ENCODE assay signal across 23 mouse cellular contexts in genomic region chr19:56955568-56956513, GRCm38 (mm10). TPM values are rescaled to one million over a fixed set of nuclear protein-coding genes. Genes with fewer than 3 reads are reported as not detected.
DNase-seq lines count a peak whose midpoint lies in the region; ATAC-seq lines count a peak whose summit lies in the region.
"Had no signal": no experiment of that assay in that cellular context is flagged by ENCODE, and none has a peak within 500 bp of the region (broad histone marks: within the 10 kb centered on the region; RNA-seq: fewer than 3 reads in every experiment).

No protein-coding gene starts in this region.

- H3K27ac ChIP-seq in embryonic facial prominence, embryonic 15.5 days (replicated peaks) = no peak overlapping the region
- H3K27ac ChIP-seq in neural tube, embryonic 15.5 days (replicated peaks) = peak overlapping the region; percentile 43
- H3K27ac ChIP-seq: embryonic facial prominence, embryonic 12.5 days; forebrain, embryonic 15.5 days; gastrocnemius, adult 2 months; heart, embryonic 10.5 days; hindbrain, embryonic 10.5 days; left cerebral cortex, adult 2 months; limb, embryonic 13.5 days; liver, embryonic 13.5 days; macrophage; midbrain, embryonic 12.5 days had no signal

- ATAC-seq in embryonic facial prominence, embryonic 15.5 days (ENCODE audit: insufficient number of reproducible peaks, low FRiP score, low TSS enrichment, low read depth) = peak; percentile 61; the same call in 1 of the 2 replicates
- ATAC-seq in neural tube, embryonic 15.5 days (ENCODE audit: low FRiP score) = no peak; the same call in 1 of the 2 replicates
- ATAC-seq in activated CD4-positive, CD25-positive, alpha-beta regulatory T cell, adult 4 months = no peak
- ATAC-seq: forebrain, embryonic 15.5 days had no signal

- no peaks in the 10 kb centered on the region for H3K36me3 ChIP-seq in embryonic facial prominence, embryonic 15.5 days
- no peaks in the 10 kb centered on the region for H3K36me3 ChIP-seq in neural tube, embryonic 15.5 days
- H3K36me3 ChIP-seq: embryonic facial prominence, embryonic 12.5 days; forebrain, embryonic 15.5 days; heart, embryonic 10.5 days; hindbrain, embryonic 10.5 days; limb, embryonic 13.5 days; liver, embryonic 13.5 days; lung, embryonic 15.5 days; midbrain, embryonic 12.5 days had no signal

- H3K4me1 ChIP-seq in embryonic facial prominence, embryonic 15.5 days = no peaks in the 10 kb centered on the region
- H3K4me1 ChIP-seq in neural tube, embryonic 15.5 days = peaks cover 20% of the 10 kb centered on the region
- H3K4me1 ChIP-seq: embryonic facial prominence, embryonic 12.5 days; liver, embryonic 13.5 days had no signal

- 62% methylated on average over 20 of the region's 20 CpGs for WGBS in embryonic facial prominence, embryonic 15.5 days
- 75% methylated on average over 20 of the region's 20 CpGs for WGBS in neural tube, embryonic 15.5 days

- H3K27me3 ChIP-seq in embryonic facial prominence, embryonic 15.5 days = no peaks in the 10 kb centered on the region
- no peaks in the 10 kb centered on the region for H3K27me3 ChIP-seq in neural tube, embryonic 15.5 days (replicated peaks)
- H3K27me3 ChIP-seq: embryonic facial prominence, embryonic 12.5 days; forebrain, embryonic 15.5 days; limb, embryonic 13.5 days; liver, embryonic 13.5 days; lung, embryonic 15.5 days; midbrain, embryonic 12.5 days had no signal

- intact Hi-C loops in left cerebral cortex, postnatal 10 days (cut with DNase I) = no loop called here
- intact Hi-C loops in left cerebral cortex, postnatal 4 days (cut with DNase I) = no loop called here

- H3K9me3 ChIP-seq in embryonic facial prominence, embryonic 15.5 days (replicated peaks) = no peaks in the 10 kb centered on the region
- H3K9me3 ChIP-seq in neural tube, embryonic 15.5 days (replicated peaks) = no peaks in the 10 kb centered on the region
- H3K9me3 ChIP-seq: embryonic facial prominence, embryonic 12.5 days; forebrain, embryonic 15.5 days; heart, embryonic 10.5 days; hindbrain, embryonic 10.5 days; limb, embryonic 13.5 days; liver, embryonic 13.5 days; lung, embryonic 15.5 days; midbrain, embryonic 12.5 days had no signal

- peak; percentile 24 to 33 for DNase-seq in frontal cortex, postnatal 10 days (ENCODE audit: low spot score in 2 of 2)
- DNase-seq in frontal cortex, adult 2 months (ENCODE audit: extremely low spot score in 1 of 2, low spot score in 1 of 2) = no peak
- peak; percentile 31 to 60 for DNase-seq in left cerebral cortex, postnatal 10 days (ENCODE audit: extremely low spot score in 1 of 2, low spot score in 2 of 2)
- no peak for DNase-seq in left cerebral cortex, postnatal 4 days
- DNase-seq: cerebellum, adult 9-10 months; gastrocnemius, adult 2 months; kidney, adult 18-20 months; kidney, postnatal 10 days; liver, embryonic 13.5 days; right cerebral cortex, postnatal 25 days; thymus, postnatal 14 days had no signal

- H3K4me3 ChIP-seq in embryonic facial prominence, embryonic 15.5 days (replicated peaks) = no peak overlapping the region
- H3K4me3 ChIP-seq in neural tube, embryonic 15.5 days (replicated peaks) = no peak overlapping the region
- H3K4me3 ChIP-seq: embryonic facial prominence, embryonic 12.5 days; forebrain, embryonic 15.5 days; gastrocnemius, adult 2 months; heart, embryonic 10.5 days; hindbrain, embryonic 10.5 days; left cerebral cortex, adult 2 months; limb, embryonic 13.5 days; liver, embryonic 13.5 days; lung, embryonic 15.5 days; midbrain, embryonic 12.5 days had no signal

- H3K4me2 ChIP-seq in embryonic facial prominence, embryonic 15.5 days (replicated peaks) = no peak overlapping the region
- no peak overlapping the region for H3K4me2 ChIP-seq in neural tube, embryonic 15.5 days
- H3K4me2 ChIP-seq: embryonic facial prominence, embryonic 12.5 days; forebrain, embryonic 15.5 days; limb, embryonic 13.5 days; liver, embryonic 13.5 days; lung, embryonic 15.5 days; midbrain, embryonic 12.5 days had no signal

- H3K9ac ChIP-seq in embryonic facial prominence, embryonic 15.5 days = no peak overlapping the region
- no peak overlapping the region for H3K9ac ChIP-seq in neural tube, embryonic 15.5 days (replicated peaks)
- H3K9ac ChIP-seq: embryonic facial prominence, embryonic 12.5 days; forebrain, embryonic 15.5 days; limb, embryonic 13.5 days; liver, embryonic 13.5 days; lung, embryonic 15.5 days; midbrain, embryonic 12.5 days had no signal

RNA-seq across cellular contexts. Expression of gene Afap1l2, which starts 52.2 kb away (rescaled TPM):
- polyA plus RNA-seq in frontal cortex, adult 2 months (2012; rRNA removed) = 12.2 and 12.7 TPM in 2 replicates
- 10 to 100 TPM; 13.2 to 14.5 TPM for total RNA-seq in left cerebral cortex, postnatal 10 days (2021)
- total RNA-seq in left cerebral cortex, postnatal 4 days (2021) = 10 to 100 TPM; 13.6 TPM
- 12.2 and 12.8 TPM in 2 replicates for polyA plus RNA-seq in embryonic facial prominence, embryonic 15.5 days (2015; fragmentation: Nextera tagmentation; extraction: Ambion mirVana)
- 12.3 and 15.9 TPM in 2 replicates for polyA plus RNA-seq in neural tube, embryonic 15.5 days (2015; fragmentation: Nextera tagmentation; extraction: Ambion mirVana)
- not detected for polyA plus RNA-seq in activated CD4-positive, CD25-positive, alpha-beta regulatory T cell, adult 4 months (2017; shearing (Covaris generic))
- polyA plus RNA-seq: macrophage had no signal

Comparison
In these comparisons a context has a peak if more than half of its experiments do, and no peak if none do; other contexts are left out.
1. DNase-seq: peak in frontal cortex, postnatal 10 days (2 of 2) and left cerebral cortex, postnatal 10 days (2 of 2); none in frontal cortex, adult 2 months (0 of 2) and left cerebral cortex, postnatal 4 days (single experiment).
2. RNA of gene Afap1l2, which starts 52.2 kb away (polyA plus RNA-seq): 12.3 to 15.9 TPM in neural tube, embryonic 15.5 days, 12.2 to 12.8 TPM in embryonic facial prominence, embryonic 15.5 days and 12.2 to 12.7 TPM in frontal cortex, adult 2 months; not detected in activated CD4-positive, CD25-positive, alpha-beta regulatory T cell, adult 4 months; every median in the first group is over 10 times any median in the second.